In genomic region chr7:141210606-141211131, GRCm38 (mm10) we compare ENCODE assay signal across 28 mouse cellular contexts. TPM values are rescaled to one million over a fixed set of nuclear protein-coding genes. Genes with fewer than 3 reads are reported as not detected.
DNase-seq lines count a peak whose midpoint lies in the region; ATAC-seq and TF ChIP-seq lines count a peak whose summit lies in the region.
"Had no signal": no experiment of that assay in that cellular context is flagged by ENCODE, and none has a peak within 500 bp of the region (broad histone marks: within the 10 kb centered on the region; RNA-seq: fewer than 3 reads in every experiment).

No protein-coding gene starts in this region.

- peaks cover 7% of the 10 kb centered on the region; the same call in 1 of the 2 replicates for H3K27me3 ChIP-seq in liver, embryonic 12.5 days (replicated peaks)
- no peaks in the 10 kb centered on the region for H3K27me3 ChIP-seq in liver, postnatal 0 days (ENCODE audit: insufficient read depth, low read length)
- no peaks in the 10 kb centered on the region for H3K27me3 ChIP-seq in neural tube, embryonic 11.5 days (ENCODE audit: control insufficient read depth, insufficient read depth, low read length)
- no peaks in the 10 kb centered on the region for H3K27me3 ChIP-seq in neural tube, embryonic 15.5 days (replicated peaks)
- H3K27me3 ChIP-seq in cerebellum, adult 2 months (ENCODE audit: control insufficient read depth, insufficient read depth, low read length) = no peaks in the 10 kb centered on the region
- H3K27me3 ChIP-seq: forebrain, embryonic 15.5 days; hindbrain, embryonic 15.5 days; limb, embryonic 15.5 days; midbrain, embryonic 12.5 days had no signal

- TF ChIP-seq CTCF in gastrocnemius, adult 2 months (IDR thresholded peaks at IDR 0.05) = no peak
- TF ChIP-seq CTCF in liver, postnatal 0 days (IDR thresholded peaks at IDR 0.05; ENCODE audit: low read depth) = no peak
- TF ChIP-seq CTCF in cerebellum, adult 2 months (IDR thresholded peaks at IDR 0.05; ENCODE audit: borderline replicate concordance, insufficient read depth, low read depth, low read length) = no peak

- peak overlapping the region; percentile 61 for H3K9ac ChIP-seq in liver, embryonic 12.5 days
- no peak overlapping the region for H3K9ac ChIP-seq in liver, postnatal 0 days (replicated peaks)
- no peak overlapping the region for H3K9ac ChIP-seq in neural tube, embryonic 11.5 days (ENCODE audit: low read length)
- H3K9ac ChIP-seq in neural tube, embryonic 15.5 days (replicated peaks) = no peak overlapping the region
- H3K9ac ChIP-seq: forebrain, embryonic 15.5 days; hindbrain, embryonic 15.5 days; limb, embryonic 15.5 days; lung, embryonic 15.5 days; midbrain, embryonic 12.5 days had no signal

- WGBS in liver, embryonic 12.5 days (ENCODE audit: insufficient replicate concordance) = 81% methylated on average over 14 of the region's 14 CpGs
- WGBS in liver, postnatal 0 days (ENCODE audit: insufficient replicate concordance) = 86% methylated on average over 14 of the region's 14 CpGs
- WGBS in neural tube, embryonic 11.5 days = 88% methylated on average over 14 of the region's 14 CpGs
- WGBS in neural tube, embryonic 15.5 days = 91% methylated on average over 14 of the region's 14 CpGs
- 87% methylated on average over 14 of the region's 14 CpGs for WGBS in cerebellum, adult 2 months

- H3K36me3 ChIP-seq in liver, embryonic 12.5 days = no peaks in the 10 kb centered on the region
- no peaks in the 10 kb centered on the region for H3K36me3 ChIP-seq in liver, postnatal 0 days (replicated peaks; ENCODE audit: insufficient read depth, low read length)
- no peaks in the 10 kb centered on the region for H3K36me3 ChIP-seq in neural tube, embryonic 11.5 days (ENCODE audit: control insufficient read depth, insufficient read depth, low read length)
- no peaks in the 10 kb centered on the region for H3K36me3 ChIP-seq in neural tube, embryonic 15.5 days
- H3K36me3 ChIP-seq: forebrain, embryonic 15.5 days; G1E; hindbrain, embryonic 15.5 days; limb, embryonic 15.5 days; lung, embryonic 15.5 days; midbrain, embryonic 12.5 days had no signal

- TF ChIP-seq POLR2A in cerebellum, adult 2 months (IDR thresholded peaks at IDR 0.05; ENCODE audit: borderline replicate concordance, insufficient read depth, low read length) = no peak

- no peak overlapping the region for H3K4me3 ChIP-seq in gastrocnemius, adult 2 months
- H3K4me3 ChIP-seq in liver, embryonic 12.5 days = no peak overlapping the region
- H3K4me3 ChIP-seq in liver, postnatal 0 days (ENCODE audit: low read depth, low read length) = no peak overlapping the region
- H3K4me3 ChIP-seq in neural tube, embryonic 11.5 days (ENCODE audit: low read depth, low read length) = no peak overlapping the region
- no peak overlapping the region for H3K4me3 ChIP-seq in neural tube, embryonic 15.5 days (replicated peaks)
- no peak overlapping the region for H3K4me3 ChIP-seq in cerebellum, adult 2 months (replicated peaks; ENCODE audit: insufficient read depth, low read depth, low read length)
- H3K4me3 ChIP-seq: forebrain, embryonic 15.5 days; hindbrain, embryonic 15.5 days; layer of hippocampus, adult 2 months; limb, embryonic 15.5 days; lung, embryonic 15.5 days; midbrain, embryonic 12.5 days had no signal

- peak; percentile 17 for DNase-seq in gastrocnemius, adult 2 months
- DNase-seq in gastrocnemius, postnatal 10 days = no peak
- DNase-seq in liver, postnatal 0 days = no peak
- DNase-seq in neural tube, embryonic 11.5 days (ENCODE audit: low spot score) = no peak
- no peak for DNase-seq in cerebellum, adult 2 months
- DNase-seq: adrenal gland, adult 8-10 months; cerebellum, adult 8-10 months; cerebellum, postnatal 25 days; heart, postnatal 4 days; kidney, adult 2 months; kidney, postnatal 36 days; left cerebral cortex, postnatal 4 days; right cerebral cortex, postnatal 25 days; thymus, adult 2 months; thymus, postnatal 36 days had no signal

- intact Hi-C loops in gastrocnemius, adult 2 months (cut with DNase I) = no loop called here

- ATAC-seq in liver, embryonic 12.5 days = no peak
- ATAC-seq in liver, postnatal 0 days = no peak
- no peak for ATAC-seq in neural tube, embryonic 11.5 days (ENCODE audit: insufficient read depth, low FRiP score, low TSS enrichment)
- ATAC-seq in neural tube, embryonic 15.5 days (ENCODE audit: low FRiP score) = no peak
- ATAC-seq: forebrain, embryonic 15.5 days; inflammation-experienced regulatory T-cells, adult 6 months had no signal

- peak overlapping the region; percentile 65 for H3K4me2 ChIP-seq in liver, embryonic 12.5 days
- no peak overlapping the region for H3K4me2 ChIP-seq in liver, postnatal 0 days (ENCODE audit: low read depth, low read length)
- H3K4me2 ChIP-seq in neural tube, embryonic 11.5 days (ENCODE audit: low read depth) = no peak overlapping the region
- no peak overlapping the region for H3K4me2 ChIP-seq in neural tube, embryonic 15.5 days
- H3K4me2 ChIP-seq: forebrain, embryonic 15.5 days; hindbrain, embryonic 15.5 days; limb, embryonic 15.5 days; lung, embryonic 15.5 days; midbrain, embryonic 12.5 days had no signal

- H3K4me1 ChIP-seq in liver, embryonic 12.5 days = peaks cover 98% of the 10 kb centered on the region
- peaks cover 32% of the 10 kb centered on the region for H3K4me1 ChIP-seq in liver, postnatal 0 days (ENCODE audit: insufficient read depth)
- no peaks in the 10 kb centered on the region; the same call in 1 of the 2 replicates for H3K4me1 ChIP-seq in neural tube, embryonic 11.5 days (ENCODE audit: control insufficient read depth, insufficient read depth, low read length)
- peaks cover 7% of the 10 kb centered on the region for H3K4me1 ChIP-seq in neural tube, embryonic 15.5 days
- no peaks in the 10 kb centered on the region for H3K4me1 ChIP-seq in cerebellum, adult 2 months (ENCODE audit: control insufficient read depth, insufficient read depth, low read length)

- H3K9me3 ChIP-seq in liver, embryonic 12.5 days (replicated peaks) = no peaks in the 10 kb centered on the region
- no peaks in the 10 kb centered on the region for H3K9me3 ChIP-seq in liver, postnatal 0 days (ENCODE audit: low read length)
- no peaks in the 10 kb centered on the region for H3K9me3 ChIP-seq in neural tube, embryonic 11.5 days (ENCODE audit: control insufficient read depth, low read length)
- no peaks in the 10 kb centered on the region for H3K9me3 ChIP-seq in neural tube, embryonic 15.5 days (replicated peaks)
- H3K9me3 ChIP-seq: forebrain, embryonic 15.5 days; G1E; hindbrain, embryonic 15.5 days; limb, embryonic 15.5 days; lung, embryonic 15.5 days; midbrain, embryonic 12.5 days had no signal

- no peak overlapping the region for H3K27ac ChIP-seq in gastrocnemius, adult 2 months
- peak overlapping the region; percentile 83 for H3K27ac ChIP-seq in liver, embryonic 12.5 days
- H3K27ac ChIP-seq in liver, postnatal 0 days (ENCODE audit: low read depth) = no peak overlapping the region
- 0 out of 2 replicates have a peak overlapping the region, but pooled peaks have one; percentile 8 for H3K27ac ChIP-seq in neural tube, embryonic 11.5 days (ENCODE audit: low read depth, low read length)
- H3K27ac ChIP-seq in neural tube, embryonic 15.5 days (replicated peaks) = no peak overlapping the region
- no peak overlapping the region for H3K27ac ChIP-seq in cerebellum, adult 2 months (ENCODE audit: insufficient read depth, low read length)
- H3K27ac ChIP-seq: forebrain, embryonic 15.5 days; hindbrain, embryonic 15.5 days; layer of hippocampus, adult 2 months; limb, embryonic 15.5 days; lung, embryonic 15.5 days; midbrain, embryonic 12.5 days had no signal

- no peak for TF ChIP-seq EP300 in liver, postnatal 0 days (IDR thresholded peaks at IDR 0.05; ENCODE audit: low read depth)

RNA-seq across cellular contexts. Expression of gene Lmntd2, which starts 3.2 kb away (rescaled TPM):
- total RNA-seq in gastrocnemius, adult 2 months (2021) = not detected
- not detected for total RNA-seq in gastrocnemius, postnatal 10 days (2021)
- 0.99 and 1.1 TPM in 2 replicates for polyA plus RNA-seq in liver, embryonic 12.5 days (2016; fragmentation: Nextera tagmentation; extraction: Ambion mirVana)
- 0.49 TPM in 2 replicates for polyA plus RNA-seq in liver, postnatal 0 days (2015; fragmentation: Nextera tagmentation; extraction: Ambion mirVana)
- 1.9 and 2.0 TPM in 2 replicates for polyA plus RNA-seq in neural tube, embryonic 11.5 days (2014; fragmentation: Nextera tagmentation; extraction: Ambion mirVana)
- 0.35 and 1.6 TPM in 2 replicates for polyA plus RNA-seq in neural tube, embryonic 15.5 days (2015; fragmentation: Nextera tagmentation; extraction: Ambion mirVana)
- polyA plus RNA-seq in cerebellum, adult 2 months (2012; rRNA removed) = 0.19 and 0.26 TPM in 2 replicates
- total RNA-seq: gastrocnemius, adult 8-10 months; heart, postnatal 4 days; layer of hippocampus, adult 2 months; layer of hippocampus, postnatal 14 days; monocyte, adult 5-6 weeks had no signal

RNA-seq across cellular contexts. Expression of gene Rassf7, which starts 5.0 kb away (rescaled TPM):
- under 1 TPM in 1 of 2 experiments, not detected in 1; 0.28 TPM for total RNA-seq in gastrocnemius, adult 2 months (2021)
- total RNA-seq in gastrocnemius, postnatal 10 days (2021) = 1 to 10 TPM; 2.1 to 2.8 TPM
- 27.3 and 28.3 TPM in 2 replicates for polyA plus RNA-seq in liver, embryonic 12.5 days (2016; fragmentation: Nextera tagmentation; extraction: Ambion mirVana)
- 24.9 and 27.3 TPM in 2 replicates for polyA plus RNA-seq in liver, postnatal 0 days (2015; fragmentation: Nextera tagmentation; extraction: Ambion mirVana)
- 34.4 and 45.7 TPM in 2 replicates for polyA plus RNA-seq in neural tube, embryonic 11.5 days (2014; fragmentation: Nextera tagmentation; extraction: Ambion mirVana)
- 24.1 and 28.1 TPM in 2 replicates for polyA plus RNA-seq in neural tube, embryonic 15.5 days (2015; fragmentation: Nextera tagmentation; extraction: Ambion mirVana)
- polyA plus RNA-seq in cerebellum, adult 2 months (2012; rRNA removed) = 5.5 TPM in 2 replicates

RNA-seq across cellular contexts. Expression of gene Lrrc56, which starts 16.7 kb away (rescaled TPM):
- total RNA-seq in gastrocnemius, adult 2 months (2021) = 1 to 10 TPM; 1.7 to 2.1 TPM
- 1 to 10 TPM; 2.7 to 3.2 TPM for total RNA-seq in gastrocnemius, postnatal 10 days (2021)
- 16.4 and 17.9 TPM in 2 replicates for polyA plus RNA-seq in liver, embryonic 12.5 days (2016; fragmentation: Nextera tagmentation; extraction: Ambion mirVana)
- 2.0 and 2.2 TPM in 2 replicates for polyA plus RNA-seq in liver, postnatal 0 days (2015; fragmentation: Nextera tagmentation; extraction: Ambion mirVana)
- 9.1 and 9.5 TPM in 2 replicates for polyA plus RNA-seq in neural tube, embryonic 11.5 days (2014; fragmentation: Nextera tagmentation; extraction: Ambion mirVana)
- polyA plus RNA-seq in neural tube, embryonic 15.5 days (2015; fragmentation: Nextera tagmentation; extraction: Ambion mirVana) = 9.0 and 9.1 TPM in 2 replicates
- 5.6 and 6.3 TPM in 2 replicates for polyA plus RNA-seq in cerebellum, adult 2 months (2012; rRNA removed)

RNA-seq across cellular contexts. Expression of gene Hras, which starts 16.9 kb away (rescaled TPM):
- 100 to 1,000 TPM; 117 to 119 TPM for total RNA-seq in gastrocnemius, adult 2 months (2021)
- total RNA-seq in gastrocnemius, postnatal 10 days (2021) = 100 to 1,000 TPM; 205 to 240 TPM
- polyA plus RNA-seq in liver, embryonic 12.5 days (2016; fragmentation: Nextera tagmentation; extraction: Ambion mirVana) = 124 and 125 TPM in 2 replicates
- 44.0 and 46.2 TPM in 2 replicates for polyA plus RNA-seq in liver, postnatal 0 days (2015; fragmentation: Nextera tagmentation; extraction: Ambion mirVana)
- 111 and 122 TPM in 2 replicates for polyA plus RNA-seq in neural tube, embryonic 11.5 days (2014; fragmentation: Nextera tagmentation; extraction: Ambion mirVana)
- polyA plus RNA-seq in neural tube, embryonic 15.5 days (2015; fragmentation: Nextera tagmentation; extraction: Ambion mirVana) = 166 and 188 TPM in 2 replicates
- 169 and 186 TPM in 2 replicates for polyA plus RNA-seq in cerebellum, adult 2 months (2012; rRNA removed)

RNA-seq across cellular contexts. Expression of gene Phrf1, which starts 17.9 kb away (rescaled TPM):
- total RNA-seq in gastrocnemius, adult 2 months (2021) = 10 to 100 TPM; 22.4 to 28.1 TPM
- total RNA-seq in gastrocnemius, postnatal 10 days (2021) = 10 to 100 TPM; 29.8 to 37.0 TPM
- 52.9 and 53.1 TPM in 2 replicates for polyA plus RNA-seq in liver, embryonic 12.5 days (2016; fragmentation: Nextera tagmentation; extraction: Ambion mirVana)
- polyA plus RNA-seq in liver, postnatal 0 days (2015; fragmentation: Nextera tagmentation; extraction: Ambion mirVana) = 10.8 and 14.3 TPM in 2 replicates
- 90.3 and 93.3 TPM in 2 replicates for polyA plus RNA-seq in neural tube, embryonic 11.5 days (2014; fragmentation: Nextera tagmentation; extraction: Ambion mirVana)
- polyA plus RNA-seq in neural tube, embryonic 15.5 days (2015; fragmentation: Nextera tagmentation; extraction: Ambion mirVana) = 54.9 and 60.2 TPM in 2 replicates
- 31.2 and 32.0 TPM in 2 replicates for polyA plus RNA-seq in cerebellum, adult 2 months (2012; rRNA removed)

Comparison
In these comparisons a context has a peak if more than half of its experiments do, and no peak if none do; other contexts are left out.
1. H3K27ac ChIP-seq: peak in liver, embryonic 12.5 days (single experiment) and neural tube, embryonic 11.5 days (single experiment); none in gastrocnemius, adult 2 months (single experiment), liver, postnatal 0 days (single experiment), neural tube, embryonic 15.5 days (single experiment) and cerebellum, adult 2 months (single experiment).